Mouse (Mus musculus) lung, embryonic 14.5 days (tissue): Measurements from ENCODE around the gene Trim47. TPM values are rescaled to one million over a fixed set of nuclear protein-coding genes. Genes with fewer than 3 reads are reported as not detected.

Experiments used
- ATAC-seq: fragments of 200-750 bp; cut with Nextera tagmentation; 2 replicates; pipeline ENCODE4 v1.8.0; 2017; ENCODE audit warnings: mild to moderate bottlenecking, moderate TSS enrichment, moderate library complexity; ENCODE audit not compliant: insufficient read depth
- DNase-seq: peaks from one replicate; pipeline ENCODE4 v3.0.0-alpha.2; 2015
- H3K27ac ChIP-seq: fragments of 300-500 bp; sonication (generic); 2 replicates; pipeline ENCODE4 v1.5.1; 2014; ENCODE audit warnings: low read depth, mild to moderate bottlenecking, moderate library complexity
- H3K27me3 ChIP-seq: fragments of 300-500 bp; sonication (generic); 2 replicates; pipeline ENCODE4 v1.6.1; 2014; ENCODE audit warnings: low read length, control low read depth; ENCODE audit not compliant: insufficient read depth
- H3K36me3 ChIP-seq: fragments of 300-500 bp; sonication (generic); 2 replicates; pipeline ENCODE4 v1.6.1; 2014; ENCODE audit warnings: control low read depth; ENCODE audit not compliant: insufficient read depth
- H3K4me1 ChIP-seq: fragments of 300-500 bp; sonication (generic); 2 replicates; pipeline ENCODE4 v1.6.1; 2014; ENCODE audit warnings: antibody characterized with exemption, control low read depth; ENCODE audit not compliant: insufficient read depth
- H3K4me2 ChIP-seq: fragments of 300-500 bp; sonication (generic); 2 replicates; pipeline ENCODE4 v1.6.1; 2014; ENCODE audit warnings: mild to moderate bottlenecking
- H3K4me3 ChIP-seq: fragments of 300-500 bp; sonication (generic); 2 replicates; pipeline ENCODE4 v1.5.1; 2014; ENCODE audit warnings: low read depth, low read length
- H3K9ac ChIP-seq: fragments of 300-500 bp; sonication (generic); 2 replicates; pipeline ENCODE4 v1.6.1; 2014
- H3K9me3 ChIP-seq: fragments of 300-500 bp; sonication (generic); 2 replicates; pipeline ENCODE4 v1.6.1; 2016; ENCODE audit warnings: low read depth, low read length, control low read depth
- CTCF ChIP-seq: IDR thresholded peaks from 2 replicates; pipeline ENCODE4 v1.5.1; 2016; ENCODE audit warnings: antibody characterized with exemption, low read depth
- WGBS: fragments of 180-500 bp; shearing (Covaris S2); extraction: QIAGEN DNeasy Blood & Tissue Kit; methylation state at CpG from one replicate; pipeline ENCODE4 v1.1.7; 2014; 5-methylcytosine and 5-hydroxymethylcytosine counted together
- polyA plus RNA-seq: library from polyadenylated mRNA; unstranded; fragments of >200 nt; fragmentation: Nextera tagmentation; extraction: Ambion mirVana; gene quantifications from 2 replicates; pipeline ENCODE4 v1.2.1, GENCODE M21; 2014

Gene Trim47
- polyA plus RNA-seq, 1 experiment from 2014 or later = 12.7 TPM

GRCm38 (mm10) chr11:116167884-116168439, 41.0 kb upstream of the Trim47 start, which contains the start of gene Fbf1:
Fbf1 (minus strand) TSS chr11:116168166.
- Histone ChIP-seq H3K36me3 (peaks cover 56% of the 10 kb centered on the region), H3K4me3 (peak within 1 kb of the TSS; percentile 67), H3K9ac (peak within 1 kb of the TSS; percentile 76), H3K27ac (peak within 1 kb of the TSS; percentile 95), H3K27me3 (no peaks in the 10 kb centered on the region), H3K4me1 (peaks cover 7% of the 10 kb centered on the region; the same call in 1 of the 2 replicates), H3K4me2 (peak within 1 kb of the TSS; percentile 68), H3K9me3 (no peaks in the 10 kb centered on the region)
- ATAC-seq (peak; percentile 97), DNase-seq (peak; percentile 98)
- TF ChIP-seq CTCF = no peak
- WGBS = under 1% methylated on average over 40 of the region's 40 CpGs

DNA sequence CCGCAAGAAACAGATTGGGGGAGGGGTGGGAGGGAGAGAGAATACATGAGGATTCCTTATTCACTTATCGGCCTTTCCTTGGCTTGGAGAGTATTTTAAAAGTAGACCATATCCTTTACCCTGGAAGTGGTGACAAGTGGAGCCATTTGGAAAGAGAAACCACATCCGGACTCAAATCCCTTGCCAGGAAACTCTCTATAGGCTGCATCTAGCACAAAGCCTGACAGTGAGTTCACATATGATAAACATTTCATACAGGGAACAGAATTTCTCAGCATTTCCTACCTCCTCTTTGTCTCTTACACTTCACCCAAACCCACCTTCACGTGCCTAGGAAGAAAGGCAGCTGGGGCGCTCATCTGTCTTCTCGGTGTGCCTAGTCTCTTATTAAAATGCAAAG, 40.2 kb upstream of the Trim47 start:
- ATAC-seq (peak; percentile 0; the same call in 1 of the 2 replicates), DNase-seq (peak; percentile 84)
- Histone ChIP-seq H3K27me3 (no peaks in the 10 kb centered on the region), H3K4me1 (peaks cover 7% of the 10 kb centered on the region; the same call in 1 of the 2 replicates), H3K4me2 (peak overlapping the region; percentile 68), H3K4me3 (peak overlapping the region; percentile 67), H3K27ac (peak overlapping the region; percentile 95), H3K9ac (peak overlapping the region; percentile 76), H3K9me3 (no peaks in the 10 kb centered on the region), H3K36me3 (peaks cover 49% of the 10 kb centered on the region)
- TF ChIP-seq CTCF = no peak
- 2% methylated on average over 6 of the region's 6 CpGs for WGBS

DNA sequence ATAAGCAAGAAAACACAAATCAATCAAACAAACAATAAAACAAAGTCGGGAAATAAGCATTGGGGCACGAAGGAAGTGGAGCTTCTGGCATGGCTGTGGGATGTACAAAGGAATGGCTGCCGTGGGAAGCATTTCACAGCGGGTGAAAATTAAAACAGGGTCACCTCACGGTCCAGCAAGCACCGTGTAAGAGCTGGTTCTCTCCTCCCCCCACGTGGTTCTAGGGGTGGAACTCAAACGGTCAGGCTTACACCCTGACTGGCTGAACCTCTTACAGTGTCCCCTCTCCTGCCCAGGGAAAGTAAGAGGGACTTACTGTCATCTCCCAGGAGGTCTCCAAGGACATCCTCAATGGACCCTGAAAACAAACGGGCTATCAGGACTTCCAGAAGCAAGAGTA, 36.0 kb upstream of the Trim47 start:
- no peak for TF ChIP-seq CTCF
- no peak overlapping the region for H3K27ac ChIP-seq
- no peaks in the 10 kb centered on the region for H3K9me3 ChIP-seq
- peaks cover 7% of the 10 kb centered on the region; the same call in 1 of the 2 replicates for H3K4me1 ChIP-seq
- ATAC-seq = no peak
- 49% methylated on average over 9 of the region's 9 CpGs for WGBS
- H3K36me3 ChIP-seq = peaks cover 62% of the 10 kb centered on the region
- H3K4me2 ChIP-seq = no peak overlapping the region
- no peak overlapping the region for H3K4me3 ChIP-seq
- H3K9ac ChIP-seq = no peak overlapping the region
- no peak for DNase-seq
- no peaks in the 10 kb centered on the region for H3K27me3 ChIP-seq

GRCm38 (mm10) chr11:116162146-116162545, 35.1 kb upstream of the Trim47 start:
- H3K9me3 ChIP-seq = no peaks in the 10 kb centered on the region
- no peak overlapping the region for H3K9ac ChIP-seq
- no peak for ATAC-seq
- 76% methylated on average over 10 of the region's 10 CpGs for WGBS
- no peaks in the 10 kb centered on the region for H3K27me3 ChIP-seq
- no peak for DNase-seq
- H3K27ac ChIP-seq = no peak overlapping the region
- no peak overlapping the region for H3K4me2 ChIP-seq
- no peak for TF ChIP-seq CTCF
- H3K4me3 ChIP-seq = no peak overlapping the region
- H3K36me3 ChIP-seq = peaks cover 71% of the 10 kb centered on the region
- peaks cover 7% of the 10 kb centered on the region; the same call in 1 of the 2 replicates for H3K4me1 ChIP-seq

DNA sequence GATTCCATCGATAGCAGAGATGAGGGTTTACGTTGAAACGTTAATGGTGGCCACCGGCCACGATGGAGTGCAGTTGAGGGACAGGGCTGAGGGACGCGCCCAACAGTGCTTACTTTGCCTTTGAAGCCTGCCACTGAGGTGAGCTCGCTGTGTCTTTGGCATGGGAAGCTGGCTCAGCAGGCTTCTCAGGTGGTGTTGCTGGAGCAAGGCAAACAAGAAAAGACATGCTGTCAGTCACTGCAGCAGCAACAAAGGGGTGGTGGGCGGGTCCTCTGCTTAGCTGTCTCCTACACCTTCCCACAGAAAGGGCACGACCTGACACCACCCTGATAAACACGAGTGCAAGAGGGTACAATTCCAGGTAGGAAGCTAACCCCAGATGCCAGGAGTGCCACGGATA, 34.3 kb upstream of the Trim47 start:
- Histone ChIP-seq H3K27ac (no peak overlapping the region), H3K4me2 (no peak overlapping the region), H3K36me3 (peaks cover 77% of the 10 kb centered on the region), H3K9me3 (no peaks in the 10 kb centered on the region), H3K9ac (no peak overlapping the region), H3K27me3 (no peaks in the 10 kb centered on the region), H3K4me3 (no peak overlapping the region), H3K4me1 (peaks cover under 1% of the 10 kb centered on the region; the same call in 1 of the 2 replicates)
- ATAC-seq (no peak), DNase-seq (no peak)
- no peak for TF ChIP-seq CTCF
- WGBS = 43% methylated on average over 12 of the region's 12 CpGs

GRCm38 (mm10) chr11:116150960-116151359, 23.9 kb upstream of the Trim47 start:
- ATAC-seq (no peak), DNase-seq (no peak)
- Histone ChIP-seq H3K4me3 (no peak overlapping the region), H3K27me3 (no peaks in the 10 kb centered on the region), H3K4me2 (no peak overlapping the region), H3K9me3 (no peaks in the 10 kb centered on the region), H3K4me1 (no peaks in the 10 kb centered on the region), H3K27ac (no peak overlapping the region), H3K9ac (no peak overlapping the region), H3K36me3 (peaks cover 96% of the 10 kb centered on the region)
- WGBS = 89% methylated on average over 2 of the region's 2 CpGs
- no peak for TF ChIP-seq CTCF

DNA sequence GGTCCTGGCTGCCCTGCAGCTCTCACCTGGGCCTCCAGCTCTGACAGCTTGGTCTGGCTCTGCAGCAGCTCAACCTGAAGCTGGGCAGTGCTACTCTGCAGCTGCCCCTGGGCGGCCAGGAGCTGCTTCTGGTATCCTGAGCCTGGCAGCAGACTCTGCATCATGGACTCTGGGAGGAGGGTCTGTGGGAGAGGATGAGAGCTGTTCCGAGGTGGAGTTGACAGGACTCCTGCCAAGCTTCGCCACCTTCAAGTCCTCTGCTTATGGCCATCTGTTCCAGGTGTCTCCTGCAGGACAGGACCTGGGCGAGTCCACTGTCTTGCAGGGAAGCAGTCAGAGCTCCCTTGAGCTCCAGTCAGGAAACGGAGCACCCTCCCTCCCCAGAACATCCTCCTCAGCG, 22.3 kb upstream of the Trim47 start:
- H3K4me2 ChIP-seq = no peak overlapping the region
- H3K4me1 ChIP-seq = no peaks in the 10 kb centered on the region
- no peak overlapping the region for H3K9ac ChIP-seq
- H3K27me3 ChIP-seq = no peaks in the 10 kb centered on the region
- DNase-seq = no peak
- no peak overlapping the region for H3K27ac ChIP-seq
- H3K9me3 ChIP-seq = no peaks in the 10 kb centered on the region
- peaks cover 97% of the 10 kb centered on the region for H3K36me3 ChIP-seq
- 80% methylated on average over 6 of the region's 6 CpGs for WGBS
- TF ChIP-seq CTCF = no peak
- no peak for ATAC-seq
- H3K4me3 ChIP-seq = no peak overlapping the region
